Mouse (Mus musculus): ENCODE results near the gene Fbxo17.
A peak's percentile ranks its signal among the peaks of the same experiment; 100 is the strongest.

Fbxo17 gene

DNA sequence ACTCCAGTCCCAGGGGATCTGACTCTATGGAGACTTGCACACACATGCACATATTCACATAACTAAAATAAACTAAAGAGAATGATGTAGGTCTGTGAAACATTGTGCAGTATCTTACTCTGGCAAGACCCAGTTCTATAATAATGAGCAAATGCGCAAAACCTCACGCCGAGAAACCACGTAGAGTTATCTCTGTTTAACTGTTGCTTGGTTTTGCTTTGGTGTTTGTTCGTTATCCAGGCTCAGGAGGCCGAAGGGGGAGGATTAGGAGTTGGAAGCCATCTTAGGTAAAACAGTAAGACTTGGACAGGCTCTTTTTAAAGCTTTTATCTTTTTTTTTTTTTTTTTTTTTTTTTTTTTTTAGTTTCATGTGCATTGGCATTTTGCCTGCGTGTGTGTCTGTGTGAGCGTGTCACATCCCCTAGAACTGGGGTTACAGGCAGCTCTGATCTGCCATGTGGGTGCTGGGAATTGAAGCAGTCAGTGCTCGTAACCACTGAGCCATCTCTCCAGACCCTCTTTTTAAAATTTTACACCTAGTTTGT is 52.9 kb downstream of the Fbxo17 start:
- no peak for DNase-seq

DNA sequence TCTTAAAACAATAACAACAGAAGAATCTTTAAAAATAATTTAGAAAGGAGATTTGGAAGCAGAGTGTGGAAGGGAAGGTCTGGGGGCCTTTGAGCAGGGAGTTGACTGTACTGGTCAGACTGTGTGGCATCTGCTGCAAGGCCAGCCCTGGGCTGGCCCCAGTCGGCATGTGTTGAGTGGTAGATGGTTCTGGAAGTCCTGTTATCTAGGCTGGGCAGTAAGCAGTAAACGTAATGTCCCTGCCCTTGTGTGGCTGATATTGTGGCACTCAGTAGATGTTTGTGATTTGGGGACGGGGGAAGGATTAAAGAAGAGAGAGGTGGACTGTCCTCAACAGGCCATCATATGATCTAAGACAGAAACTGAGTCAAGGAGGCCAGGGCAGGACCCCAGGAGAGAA is 53.7 kb downstream of the Fbxo17 start:
- DNase-seq, result no peak

GRCm38 (mm10) chr7:28771867-28772266 is 55.3 kb downstream of the Fbxo17 start:
- DNase-seq, result no peak

GRCm38 (mm10) chr7:28773163-28773562 is 56.6 kb downstream of the Fbxo17 start:
- DNase-seq, result no peak

GRCm38 (mm10) chr7:28774164-28774563 is 57.6 kb downstream of the Fbxo17 start:
- no peak for DNase-seq

- no peak for DNase-seq
Observed at GRCm38 (mm10) chr7:28775129-28775528, 58.5 kb downstream of the Fbxo17 start.

DNA sequence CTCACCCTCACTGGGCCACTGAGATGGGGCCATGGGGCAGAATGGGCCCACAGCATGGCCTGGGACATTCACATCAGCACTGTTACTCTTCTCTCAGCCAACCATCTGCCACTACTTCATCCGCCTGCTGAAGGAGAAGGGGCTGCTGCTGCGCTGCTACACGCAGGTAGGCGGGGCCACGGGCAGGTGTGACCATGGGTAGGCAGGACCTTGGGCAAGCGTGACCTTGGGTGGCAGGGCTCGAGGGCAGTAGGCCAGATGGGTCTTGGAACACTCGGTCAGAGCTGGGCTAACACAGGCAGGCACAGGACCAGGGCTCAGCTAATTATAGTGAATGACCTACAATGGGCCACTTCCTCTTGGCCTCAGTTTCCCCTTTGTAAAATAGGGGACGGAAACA is 62.2 kb downstream of the Fbxo17 start:
- no peak for DNase-seq

DNA sequence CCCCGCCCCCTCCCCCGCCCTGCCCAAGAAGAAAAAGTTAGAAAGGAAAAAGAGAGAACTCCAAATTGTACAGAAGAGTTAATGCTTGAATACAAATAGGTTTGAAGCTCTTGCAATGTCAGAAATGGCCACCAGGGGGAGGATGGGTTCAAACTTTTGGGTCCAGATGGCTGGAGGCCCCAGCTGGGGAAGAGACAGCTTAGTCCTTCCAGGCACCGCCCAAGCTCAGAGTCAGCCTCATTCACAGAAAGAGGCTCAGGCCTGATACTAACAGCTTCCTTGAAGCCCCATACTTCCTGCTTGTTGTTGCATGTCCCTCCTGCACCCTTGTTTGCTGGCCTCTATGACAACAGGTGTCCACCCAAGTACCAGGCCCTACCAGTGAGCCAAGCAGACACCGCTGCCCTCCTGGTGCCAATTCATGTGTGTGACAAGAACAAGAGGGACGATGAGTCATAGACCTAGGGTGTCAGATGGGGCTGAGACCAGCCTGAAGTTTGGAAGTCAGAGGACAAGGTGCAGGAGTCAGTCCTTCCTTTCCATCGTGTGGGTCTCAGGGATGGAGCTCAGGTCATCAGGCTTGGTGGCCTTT is 63.6 kb downstream of the Fbxo17 start:
- peak; percentile 95 for DNase-seq

- DNase-seq, result peak; percentile 81
Observed at GRCm38 (mm10) chr7:28780857-28781256, 64.3 kb downstream of the Fbxo17 start.

DNA sequence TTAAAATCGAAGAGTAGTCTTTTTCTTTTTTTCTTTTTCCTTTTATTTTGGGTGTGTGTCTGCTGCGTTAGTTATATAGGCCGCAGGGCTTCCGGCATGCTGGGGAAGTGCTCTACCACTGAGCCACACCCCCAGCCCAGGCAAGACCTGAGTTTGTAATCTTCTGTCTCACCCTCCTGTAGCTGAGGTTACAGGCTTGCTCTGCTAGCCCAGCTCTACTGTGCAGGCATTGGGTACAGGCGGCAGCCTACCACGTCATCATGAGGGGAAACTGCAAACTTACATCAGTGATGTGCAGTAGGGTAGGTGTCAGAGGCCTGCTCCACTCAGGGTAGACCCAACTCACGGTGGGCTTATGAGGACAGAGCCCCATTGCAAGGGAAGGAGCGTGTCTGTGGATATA is 64.7 kb downstream of the Fbxo17 start:
- peak; percentile 89 for DNase-seq

- peak; percentile 74 for DNase-seq
Observed at GRCm38 (mm10) chr7:28785161-28785560, 68.6 kb downstream of the Fbxo17 start.

Measured in thymus, postnatal 14 days (tissue).